Mouse (Mus musculus) R1 (cell line): ENCODE measurements around the gene Commd2.
A peak's percentile ranks its signal among the peaks of the same experiment; 100 is the strongest.

Experiments
- DNase-seq: peaks from one replicate; pipeline ENCODE4 v3.0.0-alpha.2; 2018; ENCODE audit warnings: low read depth, low spot score

Commd2 gene

DNA sequence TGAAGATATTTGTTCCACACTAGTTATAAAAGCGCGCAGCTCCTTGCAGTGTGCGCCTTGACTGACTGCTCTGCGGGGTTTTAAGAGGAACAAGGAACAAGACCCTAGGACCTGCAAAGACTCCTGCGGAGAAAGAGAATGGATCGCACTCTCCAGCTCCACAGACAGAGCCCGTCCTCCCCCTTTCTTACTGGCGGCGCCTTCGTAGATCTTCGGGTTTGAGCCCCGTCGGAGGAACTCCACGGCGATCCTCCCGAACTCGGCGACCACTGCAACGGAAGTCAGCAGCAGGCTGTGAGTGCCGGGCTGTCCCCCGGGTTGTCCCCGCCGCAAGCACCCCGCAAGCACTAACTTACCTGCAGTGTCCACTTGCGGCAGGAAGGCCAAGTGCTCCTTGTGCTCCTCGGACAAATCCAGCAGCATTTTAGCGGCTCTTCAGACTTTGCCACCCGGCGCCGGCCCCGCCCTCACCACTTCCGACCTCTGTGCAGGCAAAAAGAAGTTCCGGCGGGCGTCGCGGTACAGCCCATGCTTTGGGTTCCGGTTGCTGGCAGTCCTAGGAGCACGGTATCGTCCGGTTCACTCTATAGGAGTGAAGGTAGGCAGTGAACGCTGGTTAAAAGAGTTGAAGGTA, at the start of gene Commd2:
Gene Commd2, minus strand, starts transcription at position 485 of the 634 bp plus-strand sequence.
- peak; percentile 92 for DNase-seq

DNA sequence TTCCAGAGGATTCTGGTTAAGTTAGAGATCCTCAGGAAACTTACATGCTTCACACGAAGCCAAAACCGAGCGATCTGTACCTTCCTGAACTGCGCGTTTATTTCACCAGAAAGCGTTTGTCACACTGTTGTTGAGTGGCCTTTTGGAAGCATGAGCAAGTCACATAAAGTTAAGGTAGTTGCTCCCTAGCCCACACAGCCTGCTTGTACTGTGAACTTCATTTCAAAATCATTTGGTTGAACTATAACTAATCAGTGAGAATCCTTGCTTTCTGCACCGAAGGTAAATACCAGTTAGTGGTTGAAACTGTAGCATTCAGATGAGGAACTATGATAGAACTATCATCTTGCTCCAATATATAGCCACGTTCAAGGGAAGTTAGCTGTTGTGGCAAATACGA, 45.3 kb upstream of the Commd2 start:
- DNase-seq = no peak

DNA sequence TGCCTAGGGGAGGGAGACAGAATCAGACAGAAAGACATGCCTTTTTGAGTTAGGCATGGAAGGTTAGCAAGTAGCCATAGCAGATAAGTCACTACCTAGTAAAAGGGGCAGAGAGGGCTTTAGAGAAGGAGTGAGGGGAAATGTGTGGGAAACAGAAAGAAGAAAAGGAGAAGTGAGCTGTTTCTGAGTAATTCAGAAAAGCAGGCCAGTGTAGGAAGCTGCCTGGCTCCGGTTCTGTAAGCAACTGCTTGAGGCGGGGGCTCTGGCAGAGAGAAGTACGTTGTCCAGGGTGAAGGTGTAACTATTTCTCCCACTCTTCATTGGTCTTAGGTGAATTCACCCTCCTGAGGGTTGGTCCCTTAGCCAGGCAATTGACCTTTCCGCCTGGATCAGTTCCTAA, 44.7 kb upstream of the Commd2 start:
- DNase-seq = no peak

DNA sequence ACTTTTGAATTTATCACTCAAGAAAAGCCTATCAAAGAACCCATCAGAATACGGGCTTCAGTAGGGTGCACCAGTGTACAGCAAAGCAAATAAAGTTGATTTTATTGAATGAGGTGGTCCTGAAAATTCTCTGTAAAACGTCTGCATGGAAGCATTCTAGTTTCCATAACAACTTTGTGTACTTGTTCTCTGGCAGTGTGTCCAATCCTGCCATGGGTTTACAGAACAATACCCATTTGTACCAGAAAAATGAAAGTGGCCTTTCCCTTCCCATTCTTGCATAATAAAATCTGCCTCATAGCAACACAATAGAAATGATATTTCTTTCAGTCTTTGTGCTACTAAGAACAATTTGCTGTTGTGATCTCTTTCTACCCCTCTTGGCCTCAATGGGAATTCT, 41.2 kb upstream of the Commd2 start, which contains the start of gene Ankub1:
Gene Ankub1, minus strand, starts transcription at position 81 of the 400 bp plus-strand sequence.
- DNase-seq = no peak

DNA sequence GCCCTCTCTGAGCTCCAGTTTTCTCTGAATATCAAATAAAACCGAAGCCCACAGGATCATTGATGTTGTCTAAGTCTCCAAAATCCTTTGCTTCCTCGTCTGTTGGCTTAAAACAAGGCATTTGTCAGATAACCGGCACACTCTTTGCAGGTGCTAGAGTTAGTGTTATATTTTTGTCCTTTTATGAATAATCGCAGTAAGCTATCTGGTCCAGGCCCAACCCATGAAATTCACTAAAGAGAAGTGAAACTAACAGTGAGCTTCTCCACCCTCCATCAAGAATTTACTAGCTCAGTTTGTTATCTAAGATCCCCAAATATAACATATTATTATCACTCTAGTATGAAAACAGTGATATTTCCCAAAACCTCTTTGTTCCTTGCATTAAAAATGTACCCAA, 40.3 kb upstream of the Commd2 start:
- no peak for DNase-seq

DNA sequence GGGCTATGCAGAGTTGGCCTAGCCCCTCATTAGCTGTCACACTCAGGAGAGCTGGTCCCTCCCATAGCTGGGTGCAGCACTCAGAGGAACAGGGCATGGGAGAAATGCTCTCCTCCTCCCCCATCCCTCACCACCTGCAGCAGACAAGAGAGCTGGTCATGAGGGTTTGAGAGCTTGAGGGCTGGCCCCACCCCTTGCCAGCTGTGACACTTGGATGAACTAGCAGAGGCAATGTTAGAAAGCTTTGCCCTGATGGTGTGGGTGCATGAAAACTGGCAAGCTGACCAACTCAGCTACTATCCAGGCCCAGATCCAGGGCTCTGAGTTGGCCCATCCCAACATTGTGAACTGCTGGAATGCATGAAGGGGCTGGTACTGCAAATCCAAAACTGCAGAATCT, 26.3 kb upstream of the Commd2 start:
- no peak for DNase-seq

DNA sequence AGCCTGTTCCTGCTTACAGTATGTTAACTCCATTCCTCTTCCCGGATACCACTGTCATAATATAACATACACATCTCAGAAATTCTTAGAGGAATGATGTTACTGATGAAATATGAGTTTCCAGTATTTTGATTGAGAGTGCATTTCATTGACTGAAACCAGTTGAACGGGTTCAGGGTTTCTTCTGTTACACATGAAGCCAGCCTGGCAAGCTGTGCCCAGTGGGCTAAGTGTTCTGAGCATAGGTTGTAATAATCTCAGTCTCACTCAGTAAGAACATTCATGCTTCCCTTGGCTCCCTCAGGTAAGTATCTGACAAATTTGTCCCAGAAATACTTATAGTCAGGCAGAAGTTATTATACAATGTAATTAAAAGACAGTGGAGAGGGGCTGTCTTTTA, 22.6 kb upstream of the Commd2 start:
- DNase-seq = no peak

DNA sequence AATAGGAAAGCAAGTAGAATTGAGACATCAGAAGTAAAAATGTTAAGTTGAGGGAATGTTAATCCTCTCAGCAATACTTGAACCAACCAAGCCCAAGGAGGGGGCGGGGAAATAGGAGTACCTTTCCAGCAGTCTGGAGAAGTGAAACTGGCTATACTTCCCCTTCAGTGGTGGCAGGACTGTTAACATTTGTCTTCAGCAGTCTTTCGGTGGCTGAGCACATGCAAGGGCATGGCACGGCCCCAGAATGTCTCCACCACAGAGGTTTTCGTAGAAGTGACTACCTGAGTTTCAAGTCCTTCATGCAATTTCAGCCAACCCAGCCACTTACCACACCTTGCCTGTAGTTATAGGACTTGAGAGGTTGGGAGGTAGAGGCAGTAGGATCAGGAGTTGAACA, 22.1 kb upstream of the Commd2 start:
- DNase-seq = no peak

DNA sequence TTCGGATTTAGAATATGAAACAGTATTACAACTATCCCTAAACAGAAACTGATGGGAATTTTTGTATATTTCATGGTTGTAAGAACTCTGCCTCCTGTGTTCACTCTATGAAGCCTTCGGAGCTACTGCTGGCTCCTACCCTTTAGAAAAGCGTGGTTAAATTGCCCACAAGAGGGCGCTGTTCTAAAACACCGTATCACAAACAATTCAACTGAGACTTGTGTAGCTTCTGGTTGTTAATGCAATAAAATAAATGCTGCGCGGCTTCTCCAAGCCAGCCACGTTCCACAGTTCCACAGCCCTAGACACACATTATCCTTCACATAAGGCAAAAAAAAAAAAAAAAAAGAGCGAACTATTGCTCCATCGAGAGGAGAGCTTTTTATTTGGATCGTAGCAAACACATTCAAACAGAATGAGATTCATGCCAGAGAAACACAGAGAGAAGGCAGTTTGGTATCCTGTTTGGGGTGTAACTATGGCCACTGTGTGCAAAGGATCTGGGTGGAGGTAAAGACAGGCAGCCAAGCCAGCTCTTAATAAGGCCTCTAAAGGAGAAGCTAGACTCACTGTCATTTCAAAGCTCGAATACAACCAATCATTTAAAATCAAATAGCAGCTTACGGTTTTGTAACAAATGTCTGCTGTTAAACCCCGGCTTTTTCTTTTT, 15.7 kb upstream of the Commd2 start:
- DNase-seq = peak; percentile 86

DNA sequence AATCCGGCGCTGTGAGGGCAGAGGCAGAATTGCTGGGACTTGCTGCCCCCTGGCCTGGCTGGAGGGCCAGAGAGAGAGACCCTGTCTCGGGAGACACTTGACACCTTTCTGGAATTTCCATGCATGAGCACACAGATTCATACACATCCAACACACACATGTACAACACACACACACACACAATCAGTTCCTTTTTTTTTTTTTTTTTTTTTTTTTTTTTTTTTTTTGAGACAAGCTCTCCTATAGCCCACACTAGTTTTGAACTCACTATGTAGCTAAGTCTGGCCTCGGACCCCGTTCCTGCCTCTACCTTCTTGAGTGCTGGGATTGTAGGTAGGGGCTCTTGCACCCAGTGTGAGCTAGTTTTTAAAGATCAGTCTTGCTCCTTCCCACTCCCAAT, 14.4 kb upstream of the Commd2 start:
- no peak for DNase-seq

DNA sequence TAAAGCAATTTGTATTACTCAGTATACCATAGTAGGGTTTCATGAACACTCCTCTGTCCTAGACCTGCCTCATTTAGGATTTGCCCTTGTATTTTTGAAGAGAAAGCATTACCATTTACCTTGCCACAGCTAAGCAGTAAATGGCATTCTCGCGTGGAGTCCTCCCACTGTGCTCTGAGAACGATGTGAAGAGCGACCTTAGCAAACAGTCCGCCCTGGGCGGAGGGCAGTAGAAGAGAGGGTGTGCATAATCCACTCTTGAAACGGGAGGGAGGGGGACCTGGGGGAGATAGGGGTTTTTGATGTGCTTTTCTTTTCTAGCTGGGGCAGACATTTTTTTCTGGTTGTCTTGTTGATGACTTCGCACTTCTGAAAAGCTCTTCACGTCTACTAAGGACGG, 13.2 kb upstream of the Commd2 start:
- peak; percentile 28 for DNase-seq

DNA sequence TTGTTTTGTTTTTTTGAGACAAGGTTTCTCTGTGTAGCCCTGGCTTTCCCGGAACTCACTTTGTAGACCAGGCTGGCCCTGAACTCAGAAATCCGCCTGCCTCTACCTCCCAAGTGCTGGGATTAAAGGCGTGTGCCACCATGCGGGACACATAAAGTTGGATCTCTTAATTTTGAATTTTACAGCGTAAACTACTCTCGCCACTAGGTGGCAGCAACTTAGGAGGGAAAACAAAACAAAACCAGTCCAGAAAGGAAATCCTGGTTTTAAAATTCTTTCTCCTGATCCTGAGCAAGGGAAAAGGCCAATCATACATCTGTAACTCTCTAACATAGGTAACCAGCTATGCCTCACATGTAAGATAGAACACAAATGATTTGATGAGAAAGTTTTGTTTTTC, 12.2 kb upstream of the Commd2 start:
- peak; percentile 76 for DNase-seq

DNA sequence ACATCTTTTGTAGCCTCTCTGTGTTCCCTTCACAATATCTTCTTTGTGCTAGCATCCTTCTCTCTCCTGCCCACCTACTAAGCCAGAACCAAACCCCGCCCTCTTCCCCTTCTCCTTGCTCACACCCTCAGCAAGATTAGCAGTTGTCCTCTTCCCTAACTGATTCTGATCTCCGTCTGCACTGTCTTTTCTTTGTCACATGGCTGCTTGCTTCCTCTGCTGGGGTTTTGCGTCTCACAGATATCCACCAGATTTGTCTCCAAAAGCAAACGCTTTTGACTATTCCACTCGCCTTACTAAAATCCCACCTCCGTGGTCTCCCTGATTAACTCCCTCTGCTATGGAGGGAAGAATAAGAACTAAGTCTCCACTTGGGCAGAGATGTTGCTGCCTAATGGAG, 7.1 kb upstream of the Commd2 start:
- DNase-seq = no peak

DNA sequence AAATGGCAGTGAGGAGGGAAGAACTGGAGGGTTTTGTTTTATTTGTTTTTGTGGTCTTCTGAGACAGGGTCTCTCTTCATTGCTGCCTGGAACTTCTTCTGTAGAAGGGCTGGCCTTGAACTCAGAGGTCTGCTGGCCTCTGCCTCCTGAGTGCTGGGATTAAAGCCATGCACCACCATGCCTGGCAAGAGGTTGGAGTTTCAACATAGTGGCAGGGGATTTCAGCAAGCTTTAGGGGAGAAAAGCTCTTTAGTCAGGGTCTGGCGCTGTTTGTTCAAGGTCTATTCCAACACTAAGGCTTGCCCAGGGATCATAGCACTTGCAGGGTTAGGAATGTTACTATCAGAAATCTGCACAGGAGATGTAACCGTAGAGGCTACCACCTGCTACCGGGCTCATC, 2.1 kb upstream of the Commd2 start:
- DNase-seq = no peak

DNA sequence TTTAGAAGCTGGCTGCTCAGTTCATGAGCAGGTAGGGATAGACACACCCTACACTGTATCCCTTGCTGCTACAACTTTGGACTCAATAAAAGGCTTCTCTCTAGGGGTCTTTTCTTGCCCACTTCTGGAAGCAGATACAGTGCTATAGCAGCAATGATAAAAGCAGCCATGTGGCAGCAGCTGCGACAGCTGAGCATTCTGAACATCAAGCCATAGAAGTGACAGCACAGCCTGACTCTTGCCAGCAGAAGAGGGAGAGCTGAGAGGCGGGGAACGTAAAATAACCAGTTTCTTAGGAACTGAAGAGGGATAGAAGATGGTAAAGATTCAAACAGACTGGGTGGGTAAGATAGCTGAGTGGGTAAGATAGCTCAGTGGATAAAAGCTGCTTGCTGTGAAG, 970 bp upstream of the Commd2 start:
- DNase-seq = no peak

DNA sequence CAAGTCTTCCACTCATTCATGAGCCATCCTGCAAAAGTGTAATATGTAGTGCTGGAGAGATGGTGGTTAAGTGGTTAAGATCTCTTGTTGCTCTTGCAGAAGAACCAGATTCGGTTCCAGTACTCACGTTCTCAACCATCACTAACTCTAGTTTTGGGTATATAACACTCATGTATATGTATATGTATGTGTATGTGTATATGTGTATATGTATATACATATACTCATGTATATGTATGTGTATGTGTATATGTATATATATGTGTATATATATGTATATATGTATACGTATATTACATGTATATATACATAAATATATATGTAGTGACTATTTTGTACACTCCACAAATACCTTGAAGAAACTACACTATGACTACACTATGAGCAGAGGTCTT, 347 bp upstream of the Commd2 start:
- no peak for DNase-seq

DNA sequence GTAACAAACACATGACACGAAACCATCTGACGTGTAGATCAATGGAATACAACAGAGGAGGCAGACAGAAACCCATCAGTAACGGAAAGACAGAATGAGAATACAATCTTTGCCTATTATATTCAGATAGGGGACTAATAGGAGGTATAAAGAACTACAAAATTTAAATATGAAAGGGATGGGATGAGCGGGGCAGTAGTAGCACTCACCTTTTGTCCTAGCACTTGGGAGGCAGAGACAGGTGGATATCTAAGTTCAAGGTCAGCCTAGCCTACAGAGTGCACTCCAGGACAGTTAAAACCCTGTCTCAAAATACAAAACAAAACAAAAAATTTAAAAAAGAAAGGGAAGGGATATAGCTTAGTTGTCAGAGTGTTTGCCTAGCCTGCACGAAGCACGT, 8.3 kb downstream of the Commd2 start:
- peak; percentile 75 for DNase-seq

DNA sequence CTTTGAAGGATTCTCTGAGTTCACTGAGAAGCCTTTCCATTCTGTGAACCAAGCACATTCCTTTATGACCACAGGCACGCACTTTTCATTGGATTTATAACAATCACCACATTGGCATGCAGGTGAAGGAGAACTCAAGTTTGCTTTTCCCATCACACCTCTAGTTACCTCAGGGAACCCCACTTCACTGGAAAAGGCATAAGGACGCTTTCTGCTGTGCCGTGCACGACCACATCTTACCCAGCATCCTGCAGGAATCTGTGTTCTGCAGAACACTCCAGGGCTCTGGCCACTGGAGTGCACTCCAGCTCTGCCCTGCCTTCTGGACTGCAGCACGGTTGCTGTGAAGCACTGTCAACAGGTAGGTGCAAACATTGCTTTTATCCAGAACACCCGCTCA, 13.9 kb downstream of the Commd2 start:
- no peak for DNase-seq

DNA sequence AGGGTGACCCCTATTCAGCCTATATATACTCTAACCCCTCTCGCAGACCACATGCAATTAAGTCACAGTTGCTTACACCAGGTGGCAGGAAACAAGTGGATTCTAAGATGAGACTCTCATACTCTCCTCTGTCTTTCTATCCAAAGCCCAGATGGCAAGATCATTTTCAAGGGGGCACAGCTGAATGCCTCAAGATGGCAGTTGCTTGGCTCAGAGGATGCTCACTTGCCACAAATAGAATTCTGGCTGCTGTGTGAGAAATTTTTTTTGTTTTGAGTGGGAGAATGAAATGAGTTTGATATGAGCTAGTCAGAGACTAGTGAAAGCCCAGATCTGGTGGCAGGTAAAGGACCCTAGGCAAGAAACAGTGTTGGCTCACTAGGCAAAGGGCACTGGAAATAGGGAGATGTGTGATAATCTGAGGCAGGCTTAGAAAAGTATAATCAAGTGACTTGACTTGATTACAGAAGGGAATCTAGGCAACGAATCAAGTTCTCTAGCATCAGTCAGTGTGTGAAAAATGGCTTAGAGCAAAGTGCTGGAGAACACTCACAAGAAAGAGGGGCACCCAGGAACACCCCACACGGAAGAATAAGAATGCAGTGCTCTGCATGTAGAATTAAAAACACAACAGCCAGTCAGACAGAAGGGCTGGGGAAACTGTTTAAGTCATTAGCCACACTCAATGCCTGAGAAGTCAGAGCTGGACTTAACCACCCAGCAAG, 16.6 kb downstream of the Commd2 start:
- no peak for DNase-seq

DNA sequence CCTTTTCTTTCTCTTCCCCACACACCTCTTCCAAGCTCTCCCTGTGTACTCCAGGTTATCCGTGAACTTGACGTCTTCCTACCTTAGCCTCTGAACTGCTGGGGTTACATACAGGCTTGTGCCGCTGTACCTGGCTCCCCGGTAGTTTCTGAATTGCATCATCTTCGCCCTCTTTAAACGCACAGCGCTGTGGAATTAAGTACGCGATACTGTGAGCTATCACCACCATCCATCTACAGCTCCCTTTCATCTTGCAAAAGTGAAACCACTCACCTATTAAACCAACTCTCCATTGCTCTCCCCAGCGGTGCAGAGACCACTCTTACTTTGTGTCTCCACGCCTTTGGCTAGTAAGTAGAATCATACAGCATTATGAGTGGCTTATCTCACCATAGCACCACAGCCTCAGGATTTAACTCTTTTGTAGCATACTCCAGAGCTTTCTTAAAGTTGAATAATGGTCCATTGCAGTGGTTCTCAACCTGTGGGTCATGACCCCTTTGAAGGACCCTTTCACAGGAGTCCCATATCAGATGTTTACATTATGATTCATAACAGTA, 24.5 kb downstream of the Commd2 start:
- no peak for DNase-seq

DNA sequence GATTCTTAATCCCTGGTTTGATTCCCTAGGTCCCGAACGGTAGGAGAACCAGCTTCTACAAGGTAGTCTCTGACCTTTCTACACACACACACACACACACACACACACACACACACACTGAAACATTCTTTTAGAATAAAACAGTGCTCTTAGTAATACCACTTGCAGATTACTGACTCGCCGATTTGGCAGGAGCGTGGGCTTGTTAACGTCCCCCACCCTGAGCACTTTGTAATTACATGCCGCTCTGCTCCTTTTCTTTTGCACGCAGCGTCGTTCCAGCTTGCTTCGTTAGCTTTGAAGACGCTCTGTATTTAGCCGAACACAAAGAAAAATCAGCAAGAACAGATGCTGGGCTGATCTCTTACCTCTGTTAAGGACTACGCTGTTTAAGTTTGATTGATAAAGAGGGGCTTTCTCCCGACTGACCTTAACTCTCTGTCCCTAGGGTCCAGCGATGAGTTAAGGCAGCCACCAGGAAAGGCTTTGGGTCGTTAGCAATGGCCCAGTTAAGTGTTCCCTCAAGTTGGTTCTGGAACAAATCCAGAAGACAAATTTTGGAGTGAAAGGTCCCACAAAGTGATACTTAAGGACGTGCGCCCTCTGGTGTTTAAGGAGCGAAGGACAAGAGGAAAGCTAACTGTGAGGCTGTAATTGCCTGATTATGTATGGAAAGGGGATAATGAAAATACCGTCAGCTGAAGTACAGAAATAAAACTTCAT, 26.1 kb downstream of the Commd2 start:
- DNase-seq = peak; percentile 87

DNA sequence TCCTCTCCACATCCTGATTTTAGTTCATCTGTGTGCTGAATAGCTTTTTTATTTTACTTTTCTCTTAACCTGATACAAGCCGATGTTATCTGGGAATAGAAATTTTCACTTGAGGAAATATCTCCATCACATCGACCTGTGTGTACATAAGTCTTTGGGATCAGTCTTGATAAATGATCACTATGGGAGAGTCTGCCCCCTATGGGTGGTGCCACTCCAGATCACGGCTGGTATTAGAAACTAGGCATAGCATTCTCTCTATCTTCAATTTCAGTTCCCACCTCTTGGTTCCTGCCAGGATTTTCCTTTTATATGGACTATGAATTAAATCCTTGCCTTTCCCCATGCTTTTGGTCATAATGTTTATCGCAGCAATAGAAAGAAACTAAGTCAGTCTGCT, 31.8 kb downstream of the Commd2 start:
- DNase-seq = peak; percentile 46
